Mouse (Mus musculus): ENCODE measurements at regions not wholly inside any gene's neighbourhood (a gene's known extent, or its start where the extent isn't known, plus 50 kb on each side); places are given as distances from the start of the nearest gene placed in this dataset.

GRCm38 (mm10) chr3:38817651-38818050 lies 69.1 kb upstream of the Fat4 start:
- TF ChIP-seq EP300 (IDR thresholded peaks at IDR 0.05; ENCODE audit: low read depth) (no peak), CTCF (IDR thresholded peaks at IDR 0.05; ENCODE audit: low read depth) (no peak)
